Mouse (Mus musculus) thymus, postnatal 36 days (tissue): Measurements from ENCODE around the gene Fndc3c1.
A peak's percentile ranks its signal among the peaks of the same experiment; 100 is the strongest.
"Not testable (repeated sequence)": the region's sequence is repeated elsewhere in the genome, so short reads cannot be mapped to it uniquely, and the experiment has no call there.

Source experiments
- DNase-seq, 2 experiments: peaks; one replicate each; pipeline ENCODE4 v3.0.0; 2022; ENCODE audit warnings: mixed read lengths in 2 of 2

Gene Fndc3c1

DNA sequence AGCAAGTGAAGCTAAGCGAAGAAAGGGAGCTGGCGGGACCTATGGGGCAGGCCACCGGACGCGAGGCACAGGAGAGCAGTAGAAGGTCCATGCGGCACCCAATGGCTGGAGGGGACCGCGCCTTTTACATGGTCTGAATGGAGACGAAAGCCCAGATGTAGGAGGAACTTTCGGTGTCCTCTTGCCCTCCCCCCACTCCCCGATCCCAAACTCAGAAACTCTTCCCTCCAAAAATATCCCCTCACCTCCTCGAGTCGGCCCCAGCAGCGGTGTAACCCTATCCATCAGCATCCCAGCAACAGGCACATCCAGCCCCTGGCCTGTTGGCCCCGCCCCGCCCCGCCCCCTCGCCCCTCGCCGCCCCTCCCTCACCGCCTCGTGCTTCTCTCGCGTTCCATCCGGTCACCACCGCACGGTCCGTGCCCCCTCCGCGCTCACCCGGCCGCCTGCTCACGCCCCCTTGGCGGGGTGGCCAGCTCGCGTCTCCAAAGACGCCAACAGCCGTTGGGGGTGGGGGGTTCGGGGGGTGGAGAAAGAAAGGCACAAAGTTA, at the start of gene Fndc3c1:
TSS of gene Fndc3c1 (minus strand) at position 301 of the 551 bp plus-strand sequence.
- peak; percentile 2 to 13 for DNase-seq

DNA sequence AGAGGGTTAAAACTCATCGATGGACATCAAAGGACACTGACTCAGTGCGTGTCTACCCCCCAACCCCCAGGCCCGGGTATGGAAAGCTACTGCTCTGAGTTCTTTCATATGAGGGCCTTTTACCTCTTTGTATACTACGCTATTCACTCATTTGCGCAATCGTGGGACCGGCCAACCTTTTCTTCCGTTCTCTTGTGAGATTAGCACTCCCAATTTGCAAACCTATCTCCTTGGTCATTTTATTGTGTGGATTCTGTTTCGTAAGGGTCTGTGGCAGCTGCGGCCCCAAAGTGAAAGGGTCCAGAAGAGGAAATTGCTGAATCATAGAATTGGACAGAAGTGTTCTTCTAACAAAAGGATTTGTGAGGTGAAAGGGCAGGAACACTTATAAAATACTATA, 1.2 kb upstream of the Fndc3c1 start:
- DNase-seq, result no peak

DNA sequence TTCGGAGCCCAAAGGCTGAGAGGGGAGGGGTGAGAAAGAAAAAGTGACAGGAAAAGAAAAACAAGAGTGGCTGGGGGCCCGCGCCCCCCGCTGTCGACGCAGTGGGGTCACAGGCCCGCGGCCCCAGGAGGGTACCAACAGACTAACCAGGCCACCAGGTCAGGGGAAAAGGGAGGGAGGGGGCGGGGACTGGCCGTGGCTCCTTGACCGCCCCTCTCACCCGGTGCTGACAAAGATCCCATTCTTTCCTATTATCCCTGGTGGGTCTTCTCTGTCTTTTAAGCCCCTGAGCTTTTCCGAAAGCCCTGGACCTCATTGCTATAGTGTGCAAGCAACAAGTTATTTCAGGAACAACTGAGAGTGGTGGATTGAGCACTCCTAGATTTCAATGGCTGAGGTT, 470 bp upstream of the Fndc3c1 start:
- DNase-seq, result no peak

DNA sequence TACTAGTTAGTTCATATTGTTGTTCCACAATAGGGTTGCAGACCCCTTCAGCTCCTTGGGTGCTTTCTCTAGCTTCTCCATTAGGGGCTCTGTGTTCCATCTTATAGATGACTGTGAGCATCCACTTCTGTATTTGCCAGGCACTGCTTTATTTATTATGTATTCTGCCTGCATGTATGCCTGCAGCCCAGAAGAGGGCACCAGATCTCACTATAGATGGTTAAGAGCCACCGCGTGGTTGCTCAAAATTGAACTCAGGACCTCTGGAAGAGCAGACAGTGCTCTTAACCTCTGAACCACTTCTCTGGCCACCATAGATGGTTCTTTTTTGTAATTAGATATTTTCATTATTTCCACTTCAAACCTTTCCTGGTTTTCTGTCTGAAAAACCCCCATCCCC, 5.3 kb downstream of the Fndc3c1 start:
- DNase-seq, result not testable (repeated sequence)

DNA sequence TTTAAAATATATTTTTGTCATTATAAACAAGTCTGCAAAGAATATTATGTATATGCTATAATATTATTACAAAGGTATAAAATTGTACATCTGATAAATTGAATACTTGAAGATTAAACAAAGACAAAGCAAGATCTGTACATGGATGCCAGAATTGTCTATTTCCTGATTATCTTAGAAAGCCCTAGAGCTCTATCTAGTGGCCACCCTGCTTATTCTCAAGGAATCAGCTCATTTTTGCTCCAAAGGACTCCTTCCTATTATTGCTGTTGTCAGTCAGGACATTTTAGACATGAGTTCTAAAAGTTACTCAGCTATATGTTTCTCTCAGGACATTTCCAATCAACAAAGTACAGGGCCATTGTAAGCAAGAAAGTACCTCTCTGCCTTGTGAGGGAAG, 99.9 kb downstream of the Fndc3c1 start:
- DNase-seq, result no peak

DNA sequence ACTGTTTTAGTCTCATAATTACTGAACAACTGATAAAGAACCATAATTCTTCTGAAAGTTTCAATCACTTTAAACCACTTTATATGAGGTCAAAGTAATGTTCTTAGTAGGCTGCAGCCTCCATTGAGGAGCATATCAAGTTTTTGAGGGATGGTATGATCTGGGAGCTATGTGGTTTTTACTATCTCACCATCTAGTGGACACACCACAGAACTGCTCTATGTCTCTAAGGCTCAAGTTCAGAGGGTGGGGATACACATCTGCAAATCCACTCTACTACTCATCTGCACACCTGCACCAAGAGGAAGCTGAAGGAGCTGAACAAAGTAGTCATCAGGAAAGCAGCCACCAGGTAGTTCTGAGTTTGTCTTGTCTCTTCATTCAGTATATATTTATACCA, 104.6 kb downstream of the Fndc3c1 start:
- no peak for DNase-seq
